Mouse (Mus musculus) heart, embryonic 13.5 days (tissue): Measurements from ENCODE around the gene Cplx2. TPM values are rescaled to one million over a fixed set of nuclear protein-coding genes. Genes with fewer than 3 reads are reported as not detected.

Source experiments
- ATAC-seq: fragments of 200-750 bp; cut with Nextera tagmentation; 2 replicates; pipeline ENCODE4 v1.8.0; 2017; ENCODE audit warnings: moderate TSS enrichment; ENCODE audit not compliant: insufficient number of reproducible peaks, low FRiP score, low TSS enrichment; ENCODE audit errors: extremely low read depth
- H3K27ac ChIP-seq: fragments of 300-500 bp; sonication (generic); replicated peaks from 2 replicates; pipeline ENCODE4 v1.5.1; 2015; ENCODE audit warnings: moderate library complexity, mild to moderate bottlenecking, inconsistent platforms
- H3K27me3 ChIP-seq: fragments of 300-500 bp; sonication (generic); replicated peaks from 2 replicates; pipeline ENCODE4 v1.6.1; 2015; ENCODE audit warnings: mild to moderate bottlenecking, inconsistent platforms
- H3K36me3 ChIP-seq: fragments of 300-500 bp; sonication (generic); 2 replicates; pipeline ENCODE4 v1.6.1; 2015; ENCODE audit warnings: mild to moderate bottlenecking, inconsistent platforms
- H3K4me1 ChIP-seq: fragments of 300-500 bp; sonication (generic); 2 replicates; pipeline ENCODE4 v1.6.1; 2015; ENCODE audit warnings: inconsistent platforms
- H3K4me2 ChIP-seq: fragments of 300-500 bp; sonication (generic); 2 replicates; pipeline ENCODE4 v1.6.1; 2015; ENCODE audit warnings: inconsistent platforms, mild to moderate bottlenecking, moderate library complexity
- H3K4me3 ChIP-seq: fragments of 300-500 bp; sonication (generic); 2 replicates; pipeline ENCODE4 v1.5.1; 2015; ENCODE audit warnings: moderate library complexity, mild to moderate bottlenecking, inconsistent platforms
- H3K9ac ChIP-seq: fragments of 300-500 bp; sonication (generic); 2 replicates; pipeline ENCODE4 v1.6.1; 2015; ENCODE audit warnings: inconsistent platforms, mild to moderate bottlenecking, moderate library complexity
- H3K9me3 ChIP-seq: fragments of 300-500 bp; sonication (generic); 2 replicates; pipeline ENCODE4 v1.6.1; 2016; ENCODE audit warnings: inconsistent platforms
- WGBS: fragments of 180-500 bp; shearing (Covaris S2); methylation state at CpG from one replicate; pipeline ENCODE4 v1.1.7; 2015; ENCODE audit warnings: mixed read lengths; 5-methylcytosine and 5-hydroxymethylcytosine counted together
- polyA plus RNA-seq: library from polyadenylated mRNA; unstranded; fragments of >200 nt; fragmentation: Nextera tagmentation; extraction: Ambion mirVana; gene quantifications from 2 replicates; pipeline ENCODE4 v1.2.1, GENCODE M21; 2015

The Cplx2 gene
- polyA plus RNA-seq, 1 experiment from 2014 or later: 2.9 TPM

GRCm38 (mm10) chr13:54337058-54337457, 34.1 kb upstream of the Cplx2 start:
- H3K4me2 ChIP-seq: no peak overlapping the region
- 77% methylated on average over 6 of the region's 6 CpGs for WGBS
- no peak overlapping the region for H3K27ac ChIP-seq
- no peak for ATAC-seq
- H3K4me1 ChIP-seq: peaks cover 12% of the 10 kb centered on the region
- H3K4me3 ChIP-seq: no peak overlapping the region
- H3K36me3 ChIP-seq: no peaks in the 10 kb centered on the region
- H3K27me3 ChIP-seq: no peaks in the 10 kb centered on the region
- H3K9me3 ChIP-seq: no peaks in the 10 kb centered on the region
- no peak overlapping the region for H3K9ac ChIP-seq

GRCm38 (mm10) chr13:54337541-54337940, 33.6 kb upstream of the Cplx2 start:
- no peak overlapping the region for H3K27ac ChIP-seq
- no peaks in the 10 kb centered on the region for H3K36me3 ChIP-seq
- H3K27me3 ChIP-seq: no peaks in the 10 kb centered on the region
- WGBS: 62% methylated on average over 7 of the region's 7 CpGs
- H3K9ac ChIP-seq: no peak overlapping the region
- H3K4me3 ChIP-seq: no peak overlapping the region
- H3K4me2 ChIP-seq: no peak overlapping the region
- ATAC-seq: no peak
- H3K4me1 ChIP-seq: peaks cover 7% of the 10 kb centered on the region
- no peaks in the 10 kb centered on the region for H3K9me3 ChIP-seq

- no peaks in the 10 kb centered on the region for H3K9me3 ChIP-seq
- H3K9ac ChIP-seq: no peak overlapping the region
- no peaks in the 10 kb centered on the region for H3K36me3 ChIP-seq
- H3K27me3 ChIP-seq: no peaks in the 10 kb centered on the region
- no peak overlapping the region for H3K27ac ChIP-seq
- H3K4me1 ChIP-seq: no peaks in the 10 kb centered on the region
- no peak for ATAC-seq
- H3K4me3 ChIP-seq: no peak overlapping the region
- WGBS: 70% methylated on average over 5 of the region's 5 CpGs
- H3K4me2 ChIP-seq: no peak overlapping the region
Observed at GRCm38 (mm10) chr13:54338815-54339214, 32.3 kb upstream of the Cplx2 start.

- Histone ChIP-seq H3K4me1 (no peaks in the 10 kb centered on the region), H3K9me3 (no peaks in the 10 kb centered on the region), H3K4me3 (no peak overlapping the region), H3K4me2 (no peak overlapping the region), H3K27me3 (no peaks in the 10 kb centered on the region), H3K9ac (no peak overlapping the region), H3K27ac (no peak overlapping the region), H3K36me3 (no peaks in the 10 kb centered on the region)
- WGBS: 74% methylated on average over 15 of the region's 15 CpGs
- ATAC-seq: no peak
Observed at GRCm38 (mm10) chr13:54345885-54346647, 25.1 kb upstream of the Cplx2 start.

- Histone ChIP-seq H3K27ac (no peak overlapping the region), H3K36me3 (no peaks in the 10 kb centered on the region), H3K4me1 (no peaks in the 10 kb centered on the region), H3K27me3 (no peaks in the 10 kb centered on the region), H3K9me3 (no peaks in the 10 kb centered on the region), H3K9ac (no peak overlapping the region), H3K4me3 (no peak overlapping the region), H3K4me2 (no peak overlapping the region)
- 61% methylated on average over 5 of the region's 5 CpGs for WGBS
- ATAC-seq: no peak
Observed at GRCm38 (mm10) chr13:54348011-54348410, 23.1 kb upstream of the Cplx2 start.

GRCm38 (mm10) chr13:54349126-54349759, 21.9 kb upstream of the Cplx2 start:
- Histone ChIP-seq H3K36me3 (no peaks in the 10 kb centered on the region), H3K4me1 (no peaks in the 10 kb centered on the region), H3K27me3 (no peaks in the 10 kb centered on the region), H3K9me3 (no peaks in the 10 kb centered on the region), H3K9ac (no peak overlapping the region), H3K4me3 (no peak overlapping the region), H3K4me2 (no peak overlapping the region), H3K27ac (no peak overlapping the region)
- no peak for ATAC-seq
- WGBS: 71% methylated on average over 10 of the region's 10 CpGs

GRCm38 (mm10) chr13:54357420-54357819, 13.7 kb upstream of the Cplx2 start:
- Histone ChIP-seq H3K4me3 (no peak overlapping the region), H3K9me3 (no peaks in the 10 kb centered on the region), H3K4me2 (no peak overlapping the region), H3K27ac (no peak overlapping the region), H3K36me3 (no peaks in the 10 kb centered on the region), H3K27me3 (no peaks in the 10 kb centered on the region), H3K4me1 (no peaks in the 10 kb centered on the region), H3K9ac (no peak overlapping the region)
- no peak for ATAC-seq
- WGBS: 32% methylated on average over 4 of the region's 4 CpGs

- Histone ChIP-seq H3K27ac (no peak overlapping the region), H3K4me2 (no peak overlapping the region), H3K27me3 (no peaks in the 10 kb centered on the region), H3K9ac (no peak overlapping the region), H3K36me3 (no peaks in the 10 kb centered on the region), H3K4me3 (no peak overlapping the region), H3K9me3 (no peaks in the 10 kb centered on the region), H3K4me1 (no peaks in the 10 kb centered on the region)
- 70% methylated on average over 6 of the region's 6 CpGs for WGBS
- ATAC-seq: no peak
Observed at GRCm38 (mm10) chr13:54359181-54359580, 12.0 kb upstream of the Cplx2 start.

- Histone ChIP-seq H3K4me3 (no peak overlapping the region), H3K4me2 (no peak overlapping the region), H3K9me3 (no peaks in the 10 kb centered on the region), H3K27ac (no peak overlapping the region), H3K4me1 (no peaks in the 10 kb centered on the region), H3K9ac (no peak overlapping the region), H3K27me3 (peaks cover 22% of the 10 kb centered on the region), H3K36me3 (no peaks in the 10 kb centered on the region)
- 73% methylated on average over 7 of the region's 7 CpGs for WGBS
- no peak for ATAC-seq
Observed at GRCm38 (mm10) chr13:54364686-54365085, 6.5 kb upstream of the Cplx2 start.

GRCm38 (mm10) chr13:54367758-54368157, 3.4 kb upstream of the Cplx2 start:
- no peak for ATAC-seq
- H3K27me3 ChIP-seq: peaks cover 52% of the 10 kb centered on the region
- no peak overlapping the region for H3K9ac ChIP-seq
- H3K4me2 ChIP-seq: no peak overlapping the region
- no peak overlapping the region for H3K27ac ChIP-seq
- WGBS: 66% methylated on average over 6 of the region's 6 CpGs
- no peaks in the 10 kb centered on the region for H3K9me3 ChIP-seq
- H3K36me3 ChIP-seq: no peaks in the 10 kb centered on the region
- H3K4me3 ChIP-seq: no peak overlapping the region
- H3K4me1 ChIP-seq: peaks cover 20% of the 10 kb centered on the region

- H3K27me3 ChIP-seq: peaks cover 57% of the 10 kb centered on the region
- peaks cover 20% of the 10 kb centered on the region for H3K4me1 ChIP-seq
- no peaks in the 10 kb centered on the region for H3K9me3 ChIP-seq
- H3K36me3 ChIP-seq: no peaks in the 10 kb centered on the region
- H3K4me3 ChIP-seq: no peak overlapping the region
- H3K27ac ChIP-seq: no peak overlapping the region
- WGBS: 70% methylated on average over 9 of the region's 9 CpGs
- no peak for ATAC-seq
- H3K4me2 ChIP-seq: no peak overlapping the region
- no peak overlapping the region for H3K9ac ChIP-seq
Observed at GRCm38 (mm10) chr13:54368181-54368580, 3.0 kb upstream of the Cplx2 start.
